Mouse (Mus musculus) C2C12 (cell line): ENCODE results near the gene Pex12. TPM values are rescaled to one million over a fixed set of nuclear protein-coding genes. Genes with fewer than 3 reads are reported as not detected.

Source experiments
- H3K27me3 ChIP-seq: one replicate; pipeline ENCODE4 v1.6.1; 2011; ENCODE audit not compliant: control insufficient read depth, insufficient read depth, insufficient read length
- H3K36me3 ChIP-seq: one replicate; pipeline ENCODE4 v1.6.1; 2011; ENCODE audit not compliant: control insufficient read depth, insufficient read depth
- H3K4me3 ChIP-seq: one replicate; pipeline ENCODE4 v1.5.1; 2011; ENCODE audit warnings: mild to moderate bottlenecking, control low read depth; ENCODE audit not compliant: poor library complexity, insufficient read depth, severe bottlenecking
- H3K79me2 ChIP-seq: one replicate; pipeline ENCODE4 v1.6.1; 2011; ENCODE audit not compliant: control insufficient read depth, insufficient read depth
- H3K79me3 ChIP-seq: one replicate; pipeline ENCODE4 v1.6.1; 2011; ENCODE audit warnings: low read depth, control low read depth
- H3ac ChIP-seq: one replicate; pipeline ENCODE3; 2011; ENCODE audit warnings: low read depth; ENCODE audit not compliant: control insufficient read depth, insufficient read length
- CEBPB ChIP-seq: IDR thresholded peaks from one replicate; pipeline ENCODE4 v1.6.1; 2011; ENCODE audit warnings: low read depth, mild to moderate bottlenecking, control low read depth, moderate library complexity
- CTCF ChIP-seq: IDR thresholded peaks from one replicate; pipeline ENCODE4 v1.5.1; 2011; ENCODE audit not compliant: control insufficient read depth, insufficient read depth, insufficient read length
- FOSL1 ChIP-seq: IDR thresholded peaks from one replicate; pipeline ENCODE4 v1.8.0; 2011; ENCODE audit warnings: mild to moderate bottlenecking, low read length; ENCODE audit not compliant: poor library complexity, insufficient read depth, severe bottlenecking
- MAX ChIP-seq: IDR thresholded peaks from one replicate; pipeline ENCODE4 v1.6.1; 2011; ENCODE audit warnings: mild to moderate bottlenecking, control low read depth
- MYOD1 ChIP-seq: IDR thresholded peaks from one replicate; pipeline ENCODE4 v1.6.1; 2011; ENCODE audit warnings: low read depth; ENCODE audit not compliant: control insufficient read depth, insufficient read length
- MYOG ChIP-seq: IDR thresholded peaks from one replicate; pipeline ENCODE4 v1.6.1; 2011; ENCODE audit not compliant: control insufficient read depth, insufficient read length; ENCODE audit errors: extremely low read depth
- USF1 ChIP-seq: IDR thresholded peaks from one replicate; pipeline ENCODE4 v1.6.1; 2011; ENCODE audit warnings: low read depth, mild to moderate bottlenecking, control low read depth, moderate library complexity
- polyA plus RNA-seq: library from polyadenylated mRNA; unstranded; fragments of >200 nt; fragmentation: generic; extraction: Trizol; gene quantifications from one replicate; pipeline ENCODE4 v1.2.1, GENCODE M21; 2012; ENCODE audit warnings: missing spikeins

Pex12 gene
- polyA plus RNA-seq, 1 experiment: 6.1 TPM

DNA sequence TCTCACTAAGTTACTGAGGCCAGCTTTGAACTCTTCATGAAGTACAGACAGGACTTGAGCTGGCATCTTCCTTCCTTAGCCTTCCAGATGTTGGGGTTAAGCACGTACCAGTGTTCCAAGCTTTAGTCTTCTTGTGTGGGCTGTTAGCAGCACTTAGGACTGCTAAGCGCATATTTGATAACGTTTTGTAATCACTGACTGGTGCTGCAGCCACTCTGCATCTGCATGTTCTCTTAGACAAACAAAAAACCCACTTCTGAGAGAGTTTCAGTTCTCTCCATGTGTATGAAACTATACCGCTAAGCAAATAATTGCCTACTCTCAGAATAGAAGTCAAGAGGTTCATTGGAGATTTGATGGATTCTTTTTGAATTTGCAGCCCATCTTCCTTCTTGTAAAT lies 16.7 kb upstream of the Pex12 start:
- Histone ChIP-seq H3K79me2 (peaks cover 19% of the 10 kb centered on the region), H3K36me3 (peaks cover 71% of the 10 kb centered on the region), H3K27me3 (no peaks in the 10 kb centered on the region), H3K4me3 (no peak overlapping the region), H3ac (no peak overlapping the region), H3K79me3 (peaks cover 2% of the 10 kb centered on the region)
- TF ChIP-seq FOSL1 (no peak), MAX (no peak), MYOD1 (no peak), CEBPB (no peak), CTCF (no peak), MYOG (no peak), USF1 (no peak)

DNA sequence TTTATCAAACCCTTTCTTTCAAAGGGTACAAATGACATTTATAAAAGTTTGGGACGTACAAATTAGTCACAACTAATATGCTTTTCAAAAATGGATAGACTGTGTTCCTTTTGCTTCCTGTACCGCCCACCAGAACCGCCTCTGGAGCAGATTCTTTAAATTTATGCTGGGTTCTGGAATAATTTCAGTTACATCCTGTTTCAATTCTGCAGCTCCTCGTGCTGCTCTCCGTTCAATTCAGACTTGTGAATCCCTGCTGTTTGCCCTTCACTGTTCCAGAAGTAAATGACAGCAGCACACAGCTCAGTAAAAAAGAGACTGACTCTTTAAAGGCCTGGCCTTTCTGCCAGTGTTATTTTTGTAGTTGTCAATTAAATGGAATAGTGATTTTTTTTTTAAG lies 10.1 kb upstream of the Pex12 start:
- H3K4me3 ChIP-seq: no peak overlapping the region
- H3K79me2 ChIP-seq: peaks cover 79% of the 10 kb centered on the region
- peaks cover 30% of the 10 kb centered on the region for H3K79me3 ChIP-seq
- no peak overlapping the region for H3ac ChIP-seq
- no peaks in the 10 kb centered on the region for H3K27me3 ChIP-seq
- H3K36me3 ChIP-seq: peaks cover 49% of the 10 kb centered on the region
- TF ChIP-seq USF1 (no peak), MYOD1 (no peak), MYOG (no peak), CEBPB (no peak), MAX (no peak), CTCF (no peak), FOSL1 (no peak)

DNA sequence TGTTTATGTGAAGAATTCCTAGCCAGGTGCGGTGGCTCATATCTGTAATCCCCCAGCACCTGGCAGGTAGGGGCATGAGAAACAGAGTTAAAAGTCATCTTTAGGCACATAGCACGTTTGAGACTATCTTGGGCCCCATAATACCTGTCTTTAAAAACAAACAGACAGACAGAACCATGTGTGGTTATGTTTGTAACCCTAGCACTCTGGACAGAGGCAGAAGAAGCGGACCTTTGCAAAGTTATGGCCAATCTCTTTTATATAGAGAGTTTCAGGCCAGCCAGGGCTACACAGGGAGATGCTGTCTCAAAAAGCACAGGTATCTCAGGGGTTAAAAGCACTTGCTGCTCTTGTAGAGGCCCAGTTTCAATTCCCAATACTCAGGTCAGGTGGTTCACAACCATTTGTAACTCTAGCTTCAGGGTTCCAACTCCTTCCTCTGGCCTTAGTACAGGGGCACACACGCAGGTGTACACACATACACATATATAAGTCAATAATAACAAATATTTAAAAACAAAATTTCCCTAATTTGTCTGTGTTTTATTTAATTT lies 4.4 kb upstream of the Pex12 start:
- Histone ChIP-seq H3K36me3 (peaks cover 23% of the 10 kb centered on the region), H3K4me3 (no peak overlapping the region)
- TF ChIP-seq MYOG: no peak
- no peak for TF ChIP-seq MAX
- no peak for TF ChIP-seq MYOD1
- TF ChIP-seq CEBPB: no peak
- no peak for TF ChIP-seq CTCF
- no peak for TF ChIP-seq FOSL1
- no peak for TF ChIP-seq USF1

DNA sequence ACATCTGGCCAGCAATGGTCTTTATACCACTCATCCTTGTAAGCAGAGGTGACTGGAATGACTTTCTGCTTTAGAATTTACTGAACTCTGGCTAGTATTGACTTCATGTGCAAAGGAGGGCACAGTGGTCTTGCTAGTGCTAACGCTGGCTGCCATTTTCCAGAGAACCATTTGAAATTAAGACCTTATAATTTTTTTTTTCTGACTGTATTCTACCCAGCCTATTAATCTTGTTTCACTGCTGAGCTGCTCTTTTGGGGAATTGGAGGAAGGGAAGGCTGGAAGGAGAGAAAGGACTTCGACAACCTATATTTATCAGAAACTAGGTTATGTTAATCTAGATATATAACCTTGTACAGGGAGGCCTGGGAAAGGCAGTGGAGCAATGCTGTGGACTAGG lies 2.1 kb upstream of the Pex12 start:
- Histone ChIP-seq H3K27me3 (no peaks in the 10 kb centered on the region), H3K79me2 (peaks cover 67% of the 10 kb centered on the region), H3K79me3 (peaks cover 48% of the 10 kb centered on the region), H3K4me3 (no peak overlapping the region), H3ac (no peak overlapping the region), H3K36me3 (peaks cover 9% of the 10 kb centered on the region)
- TF ChIP-seq USF1 (no peak), CTCF (no peak), MYOD1 (no peak), FOSL1 (no peak), CEBPB (no peak), MYOG (no peak), MAX (no peak)

More for the DNA sequence above, 4.4 kb upstream of the Pex12 start:
- Histone ChIP-seq H3K79me3 (peaks cover 55% of the 10 kb centered on the region), H3K27me3 (no peaks in the 10 kb centered on the region), H3ac (no peak overlapping the region), H3K79me2 (peaks cover 86% of the 10 kb centered on the region)

DNA sequence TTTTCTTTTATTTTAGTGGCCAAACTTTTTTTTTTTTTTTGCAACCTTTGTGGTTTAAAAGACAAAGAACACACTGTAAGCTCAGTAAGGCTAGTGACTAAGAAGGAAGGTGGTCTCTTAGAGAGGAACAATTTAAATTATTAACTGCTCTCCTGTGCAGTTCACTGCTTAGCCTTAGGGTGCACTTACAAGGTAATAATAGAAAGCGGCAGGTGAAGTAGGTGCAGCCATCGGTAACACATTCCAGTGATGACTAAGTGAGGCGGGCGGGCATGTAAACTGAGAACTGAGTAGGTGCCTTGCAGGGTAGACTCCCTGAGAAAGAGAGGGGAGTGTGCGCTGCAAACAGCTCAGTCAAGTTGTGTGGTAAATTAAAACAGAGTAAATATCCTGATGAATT lies 1.4 kb upstream of the Pex12 start:
- no peak overlapping the region for H3ac ChIP-seq
- no peak for TF ChIP-seq MYOG
- TF ChIP-seq MAX: no peak
- no peak for TF ChIP-seq CEBPB
- no peak for TF ChIP-seq FOSL1
- TF ChIP-seq MYOD1: no peak
- no peak for TF ChIP-seq CTCF
- TF ChIP-seq USF1: no peak

DNA sequence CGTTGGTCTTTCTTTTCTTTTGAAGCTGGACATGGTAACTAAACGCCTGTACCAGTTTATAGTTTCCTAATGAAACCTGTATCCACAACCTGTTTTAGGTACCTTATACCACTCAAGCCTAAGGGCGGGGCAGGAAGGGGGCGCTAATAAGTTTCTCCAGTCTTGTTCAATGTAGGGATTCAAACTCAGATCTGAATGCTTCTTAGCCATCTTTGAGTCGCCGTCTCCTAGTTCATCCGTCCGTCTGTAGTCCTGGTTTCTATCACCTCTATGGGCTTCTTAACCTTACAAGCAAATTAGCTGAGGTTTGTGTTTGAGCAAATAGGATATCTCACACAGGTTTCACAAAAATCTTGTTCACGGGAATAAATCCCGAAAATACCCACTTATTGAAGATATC lies 262 bp downstream of the Pex12 start:
- no peaks in the 10 kb centered on the region for H3K27me3 ChIP-seq
- peaks cover 67% of the 10 kb centered on the region for H3K79me2 ChIP-seq
- peak overlapping the region; percentile 97 for H3K4me3 ChIP-seq
- H3ac ChIP-seq: peak overlapping the region; percentile 94
- peaks cover 43% of the 10 kb centered on the region for H3K79me3 ChIP-seq
- peaks cover 14% of the 10 kb centered on the region for H3K36me3 ChIP-seq
- TF ChIP-seq USF1: no peak
- TF ChIP-seq CEBPB: no peak
- TF ChIP-seq CTCF: no peak

More for the DNA sequence above, 1.4 kb upstream of the Pex12 start:
- Histone ChIP-seq H3K27me3 (no peaks in the 10 kb centered on the region), H3K36me3 (peaks cover 6% of the 10 kb centered on the region), H3K79me3 (peaks cover 51% of the 10 kb centered on the region), H3K4me3 (peak overlapping the region; percentile 97), H3K79me2 (peaks cover 69% of the 10 kb centered on the region)
